Mouse (Mus musculus) hindlimb bud, embryonic 11.5 days (tissue): ENCODE measurements around the gene Trappc2l.
"Not testable (repeated sequence)": the region's sequence is repeated elsewhere in the genome, so short reads cannot be mapped to it uniquely, and the experiment has no call there.

Experiments
- DNase-seq: peaks from one replicate; pipeline ENCODE4 v3.0.0-alpha.2; 2012; ENCODE audit warnings: low read depth, low spot score; ENCODE audit errors: extremely low spot score

The Trappc2l gene

GRCm38 (mm10) chr8:122611295-122612133, at the start of gene Trappc2l, which contains the start of gene Galns:
TSS of gene Trappc2l (plus strand) at chr8:122611640.
TSS of gene Galns (minus strand) at chr8:122611463.
- DNase-seq, result peak; percentile 94

GRCm38 (mm10) chr8:122564363-122565352, 46.8 kb upstream of the Trappc2l start:
- DNase-seq, result no peak

DNA sequence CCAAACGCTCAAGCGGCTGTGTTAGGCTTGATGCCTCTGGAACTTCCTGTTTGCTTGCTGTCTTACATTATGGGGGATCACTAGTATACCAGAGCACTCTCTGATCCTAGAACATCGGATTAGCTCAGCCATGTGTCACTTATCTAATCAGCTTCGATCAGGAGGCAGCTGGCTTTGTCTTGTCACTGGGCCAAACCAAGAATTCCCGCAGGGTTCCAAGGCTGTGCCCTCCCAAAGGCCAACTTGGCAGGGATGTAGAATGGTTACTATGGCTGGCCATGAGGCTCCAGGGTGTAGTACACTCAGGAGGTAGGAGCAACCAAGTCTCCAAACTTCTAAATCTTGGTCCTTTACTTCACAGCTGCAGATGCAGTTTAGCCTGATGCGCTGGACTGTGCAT, 44.7 kb upstream of the Trappc2l start:
- DNase-seq, result no peak

GRCm38 (mm10) chr8:122567361-122568108, 43.9 kb upstream of the Trappc2l start, which contains the start of gene Cdt1:
TSS of gene Cdt1 (plus strand) at chr8:122568015.
- DNase-seq, result peak; percentile 89

- no peak for DNase-seq
Measured at GRCm38 (mm10) chr8:122568109-122568504, 43.3 kb upstream of the Trappc2l start.

DNA sequence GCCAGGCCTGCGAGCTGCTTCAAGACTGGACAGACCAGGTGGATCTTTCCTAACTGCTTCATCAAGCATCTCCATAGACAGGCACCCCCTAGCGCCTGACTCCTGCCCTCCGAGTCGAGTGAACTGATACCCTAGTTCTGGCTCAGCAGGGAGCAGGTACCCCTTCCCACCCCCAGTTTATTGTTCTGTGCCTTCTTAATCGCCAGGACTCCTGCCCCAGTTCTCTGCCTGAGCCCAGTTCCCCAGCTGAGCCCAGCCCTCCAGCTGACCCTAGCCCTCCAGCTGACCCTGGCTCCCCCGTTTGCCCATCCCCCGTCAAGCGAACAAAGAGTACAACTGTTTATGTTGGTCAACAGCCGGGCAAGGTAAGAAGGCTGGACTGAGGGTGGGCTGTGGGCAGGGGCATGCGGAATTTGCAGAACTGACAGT, 42.5 kb upstream of the Trappc2l start:
- no peak for DNase-seq

GRCm38 (mm10) chr8:122569329-122569728, 42.1 kb upstream of the Trappc2l start:
- no peak for DNase-seq

- DNase-seq, result no peak
Measured at GRCm38 (mm10) chr8:122569996-122570395, 41.4 kb upstream of the Trappc2l start.

DNA sequence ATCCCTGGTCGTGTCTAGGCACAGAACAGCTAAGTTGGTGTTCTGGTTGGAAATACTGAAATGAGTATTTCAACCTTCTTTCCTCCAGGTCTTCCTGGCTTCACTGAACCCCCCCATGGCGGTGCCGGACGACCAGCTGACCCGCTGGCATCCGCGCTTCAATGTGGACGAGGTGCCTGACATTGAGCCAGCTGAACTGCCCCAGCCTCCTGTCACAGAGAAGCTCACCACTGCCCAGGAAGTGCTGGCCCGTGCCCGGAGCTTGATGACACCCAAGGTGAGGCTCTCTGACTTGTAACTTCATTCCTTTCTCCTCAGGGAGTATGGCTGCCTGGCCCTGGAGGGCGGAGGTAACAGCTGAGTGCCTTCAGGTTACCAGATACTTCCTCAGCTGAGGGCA, 40.3 kb upstream of the Trappc2l start:
- no peak for DNase-seq

- DNase-seq, result no peak
Measured at GRCm38 (mm10) chr8:122571750-122572267, 39.6 kb upstream of the Trappc2l start.

DNA sequence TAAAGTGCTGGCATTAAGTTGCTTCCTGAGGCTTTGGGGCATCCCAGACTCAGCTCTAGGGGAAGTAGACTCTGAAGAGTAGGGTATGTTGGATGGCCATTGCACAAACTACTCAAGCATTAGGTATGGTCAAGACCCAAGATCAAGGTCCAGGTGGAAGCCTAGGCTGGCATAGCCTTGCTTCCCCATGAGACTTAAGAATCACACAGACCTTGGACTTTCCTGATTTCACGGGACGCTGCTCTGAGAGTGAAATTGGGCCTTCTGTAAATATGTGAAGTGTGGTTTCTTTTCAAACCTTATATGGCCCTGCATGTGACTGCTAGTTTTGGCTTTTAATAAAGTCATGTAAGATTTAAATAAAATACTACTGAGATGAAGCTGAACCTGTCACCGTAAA, 38.7 kb upstream of the Trappc2l start:
- DNase-seq, result no peak

DNA sequence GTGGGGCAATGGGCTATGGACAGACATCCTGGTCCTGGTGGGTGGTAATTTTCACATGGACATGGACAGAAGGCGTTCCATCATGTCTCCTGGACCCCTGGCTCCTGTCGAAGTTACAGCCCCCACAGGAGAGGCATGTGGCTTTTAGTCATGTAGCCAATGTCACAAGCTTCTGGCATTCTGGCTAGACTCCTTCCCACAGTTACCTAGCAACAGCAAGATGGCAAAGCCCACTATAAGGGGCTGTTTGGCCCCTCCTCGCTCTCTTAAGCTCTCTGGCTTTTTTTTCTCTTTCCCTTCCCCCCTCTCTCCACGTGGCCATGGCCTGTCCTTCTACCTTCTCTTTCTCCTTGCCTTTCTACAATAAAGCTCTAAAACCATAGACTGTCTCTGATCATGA, 38.3 kb upstream of the Trappc2l start:
- DNase-seq, result not testable (repeated sequence)

DNA sequence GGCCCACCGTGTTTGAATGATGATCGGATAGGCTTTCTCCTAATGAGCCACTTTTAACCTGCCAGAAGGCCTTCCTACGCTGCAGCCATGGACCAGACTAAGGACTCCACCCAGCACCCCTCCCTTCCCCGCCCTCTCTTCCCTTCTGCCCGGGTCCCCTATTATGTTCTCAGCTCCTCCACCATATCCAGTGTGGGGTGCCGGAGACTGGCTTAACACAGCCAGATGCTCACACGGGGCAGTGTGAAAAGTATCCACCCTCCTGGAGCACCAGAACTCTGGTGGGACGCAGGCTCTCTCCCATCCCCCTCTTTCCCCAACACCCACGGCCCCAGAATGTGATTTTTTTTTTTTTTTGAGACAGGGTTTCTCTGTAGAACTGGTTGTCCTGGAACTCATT, 37.9 kb upstream of the Trappc2l start:
- DNase-seq, result no peak

DNA sequence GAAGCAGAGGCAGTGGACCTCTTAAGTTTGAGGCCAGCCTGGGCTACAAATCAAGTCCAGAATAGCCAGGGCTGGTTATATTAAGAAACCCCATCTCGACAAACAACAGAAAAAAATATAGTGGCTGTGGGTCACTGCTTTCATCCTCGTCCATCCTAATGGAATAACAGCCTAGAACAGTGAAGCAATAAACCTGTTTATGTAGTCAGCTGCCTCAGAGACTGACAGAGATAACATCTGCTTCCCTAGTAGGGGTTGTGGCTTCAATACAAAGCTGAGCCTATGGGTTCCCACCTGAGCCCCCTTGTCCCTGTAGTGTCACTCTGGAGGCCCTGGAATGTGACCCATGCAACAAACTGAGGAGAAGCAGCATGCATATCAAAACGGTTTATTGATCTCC, 37.2 kb upstream of the Trappc2l start:
- DNase-seq, result no peak

DNA sequence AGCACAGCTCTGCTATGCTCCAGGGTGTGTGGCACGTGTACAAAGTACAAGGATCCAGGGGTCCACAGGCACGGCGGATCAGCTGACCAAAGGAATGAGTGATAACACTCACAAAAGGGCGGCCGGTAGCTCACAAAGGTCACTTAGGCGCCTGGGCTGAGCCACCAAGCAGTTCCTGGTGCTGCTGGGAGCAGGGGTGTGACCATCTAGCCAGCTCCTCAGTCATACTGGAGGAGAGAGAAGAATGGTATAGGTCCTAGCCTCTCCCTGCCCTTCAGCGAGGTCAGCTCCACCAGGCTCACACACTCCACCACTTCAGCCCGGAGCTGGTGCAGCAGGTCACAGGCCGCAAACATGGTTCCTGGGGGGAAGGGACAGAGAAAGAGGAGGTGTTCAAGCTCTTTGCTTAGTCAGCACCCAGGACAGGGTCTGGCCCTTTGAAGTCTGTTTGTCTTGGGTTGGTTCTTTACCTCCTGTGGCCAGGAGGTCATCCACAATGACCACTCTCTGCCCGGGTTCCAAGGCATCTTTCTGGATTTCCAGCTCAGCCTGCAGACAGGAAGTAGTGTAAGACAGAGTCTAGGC, 36.7 kb upstream of the Trappc2l start:
- DNase-seq, result no peak

- DNase-seq, result no peak
Measured at GRCm38 (mm10) chr8:122575286-122575685, 36.2 kb upstream of the Trappc2l start.

DNA sequence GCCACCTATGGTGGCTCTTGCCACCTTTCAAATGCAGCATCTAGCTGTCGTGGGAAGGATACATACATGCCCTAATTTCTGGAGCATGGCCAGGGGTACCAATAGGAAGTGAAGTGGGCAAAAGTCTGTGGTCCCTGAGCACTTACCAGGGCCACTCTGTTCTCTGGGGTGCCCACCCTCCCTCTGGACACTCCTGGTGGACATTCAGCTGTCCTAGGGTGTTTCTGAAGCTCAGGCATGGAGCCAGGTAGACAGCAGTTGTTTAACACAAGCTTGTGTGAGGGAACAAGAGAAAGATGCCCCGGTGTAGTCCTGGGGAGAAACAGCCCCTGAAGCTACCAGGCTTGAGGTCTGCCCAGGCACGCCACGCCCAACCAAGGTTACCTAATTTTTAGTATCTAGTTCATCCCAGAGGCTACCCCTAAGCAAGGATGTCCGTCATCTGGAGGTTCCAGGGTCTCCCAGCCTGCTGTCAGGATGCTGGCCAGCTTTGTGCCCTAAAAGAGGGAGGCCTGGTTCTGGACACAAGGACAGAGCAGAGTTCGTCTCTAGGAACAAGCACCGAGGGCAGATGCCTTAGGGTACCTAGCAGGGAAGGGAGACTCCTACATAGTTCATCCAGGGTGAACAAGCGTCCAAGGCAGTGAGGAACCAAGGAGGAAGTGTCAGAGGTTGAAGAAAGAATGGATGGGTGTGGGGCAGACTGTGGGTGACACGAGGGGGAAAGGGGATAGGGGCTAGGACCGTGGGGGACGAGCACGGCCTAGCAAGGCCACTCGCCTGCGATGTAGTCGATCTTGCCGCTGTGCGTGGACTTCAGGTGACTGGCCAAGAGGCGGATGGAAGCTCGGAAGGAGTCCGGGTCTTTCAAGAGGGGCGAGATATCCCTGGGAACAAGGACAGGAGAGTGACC, 35.4 kb upstream of the Trappc2l start:
- no peak for DNase-seq

- DNase-seq, result peak; percentile 69
Measured at GRCm38 (mm10) chr8:122576648-122577022, 34.8 kb upstream of the Trappc2l start, which contains the start of gene Aprt. TSS of gene Aprt (minus strand) at chr8:122576909.

- DNase-seq, result no peak
Measured at GRCm38 (mm10) chr8:122577116-122577515, 34.3 kb upstream of the Trappc2l start.
